Comparison of ENCODE assay signal across 11 mouse cellular contexts in the genomic region with DNA sequence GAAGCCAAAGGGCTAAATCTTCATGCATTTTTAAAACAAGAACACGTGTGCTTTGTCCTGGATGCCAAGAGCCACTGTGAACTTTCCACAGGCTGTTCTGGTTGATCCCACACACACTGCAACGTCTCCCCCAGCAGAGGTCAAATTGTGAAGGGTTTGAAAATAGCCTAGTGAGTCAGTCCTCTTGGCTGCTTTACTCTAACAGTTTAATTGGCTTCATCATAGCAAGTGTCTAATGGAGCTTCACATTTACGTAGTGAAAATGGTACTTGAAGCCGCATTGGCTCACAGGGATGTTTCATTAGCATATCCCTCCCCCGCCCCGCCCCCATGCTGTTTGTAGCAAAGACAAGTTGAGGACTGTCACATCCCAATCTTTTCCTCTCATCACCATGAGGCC. TPM values are rescaled to one million over a fixed set of nuclear protein-coding genes. Genes with fewer than 3 reads are reported as not detected.
DNase-seq lines count a peak whose midpoint lies in the region; ATAC-seq and TF ChIP-seq lines count a peak whose summit lies in the region.
"Had no signal": no experiment of that assay in that cellular context is flagged by ENCODE, and none has a peak within 500 bp of the region (broad histone marks: within the 10 kb centered on the region; RNA-seq: fewer than 3 reads in every experiment).

No protein-coding gene starts in this region.

- TF ChIP-seq CTCF in cortical plate, adult 2 months (IDR thresholded peaks at IDR 0.05; ENCODE audit: extremely low read depth, insufficient read depth, low read length): no peak
- no peak for TF ChIP-seq CTCF in stomach, postnatal 0 days (IDR thresholded peaks at IDR 0.05; ENCODE audit: low read depth)

- no peaks in the 10 kb centered on the region for H3K36me3 ChIP-seq in midbrain, embryonic 11.5 days (ENCODE audit: control insufficient read depth, insufficient read depth, low read length)
- H3K36me3 ChIP-seq in midbrain, embryonic 15.5 days (replicated peaks): no peaks in the 10 kb centered on the region
- H3K36me3 ChIP-seq in stomach, postnatal 0 days (ENCODE audit: control insufficient read depth, insufficient read depth, low read length): no peaks in the 10 kb centered on the region
- H3K36me3 ChIP-seq: liver, embryonic 13.5 days had no signal

- no peak overlapping the region for H3K4me2 ChIP-seq in midbrain, embryonic 11.5 days
- no peak overlapping the region for H3K4me2 ChIP-seq in midbrain, embryonic 15.5 days
- H3K4me2 ChIP-seq in stomach, postnatal 0 days (replicated peaks; ENCODE audit: low read depth): no peak overlapping the region
- H3K4me2 ChIP-seq: hindbrain, embryonic 14.5 days; liver, embryonic 13.5 days had no signal

- H3K4me1 ChIP-seq in midbrain, embryonic 11.5 days (ENCODE audit: control insufficient read depth, insufficient read depth, low read length): peaks cover 8% of the 10 kb centered on the region
- peaks cover 28% of the 10 kb centered on the region for H3K4me1 ChIP-seq in midbrain, embryonic 15.5 days
- no peaks in the 10 kb centered on the region; the same call in 1 of the 2 replicates for H3K4me1 ChIP-seq in cortical plate, adult 2 months (ENCODE audit: control insufficient read depth, insufficient read depth, low read length)
- no peaks in the 10 kb centered on the region for H3K4me1 ChIP-seq in stomach, postnatal 0 days (replicated peaks; ENCODE audit: control insufficient read depth, insufficient read depth)

- peaks cover 43% of the 10 kb centered on the region for H3K27me3 ChIP-seq in midbrain, embryonic 11.5 days (ENCODE audit: control insufficient read depth, insufficient read depth, low read length)
- peaks cover 48% of the 10 kb centered on the region for H3K27me3 ChIP-seq in midbrain, embryonic 15.5 days (replicated peaks)
- H3K27me3 ChIP-seq in stomach, postnatal 0 days (ENCODE audit: control insufficient read depth, insufficient read depth, low read length): no peaks in the 10 kb centered on the region

- intact Hi-C loops in gastrocnemius, postnatal 36 days (cut with DNase I): loop anchor here (10.0 kb wide), 1 partner anchor 329 kb away; no protein-coding TSS in a partner anchor

- ATAC-seq in midbrain, embryonic 11.5 days (ENCODE audit: low FRiP score): no peak
- ATAC-seq in midbrain, embryonic 15.5 days (replicated peaks): no peak
- no peak for ATAC-seq in stomach, postnatal 0 days (ENCODE audit: low FRiP score, low TSS enrichment)

- TF ChIP-seq EP300 in stomach, postnatal 0 days (optimal IDR thresholded peaks at IDR 0.05): no peak

- peak; percentile 47 for DNase-seq in gastrocnemius, adult 18-20 months (ENCODE audit: low spot score)
- DNase-seq in gastrocnemius, postnatal 36 days: no peak
- DNase-seq in midbrain, embryonic 11.5 days (ENCODE audit: low spot score, missing footprints): peak; percentile 89
- peak; percentile 38 for DNase-seq in stomach, postnatal 0 days (ENCODE audit: low spot score)
- no peak for DNase-seq in thymus, postnatal 0 days (ENCODE audit: low spot score)
- DNase-seq: gastrocnemius, postnatal 10 days; liver, embryonic 13.5 days had no signal

- no peak overlapping the region for H3K27ac ChIP-seq in midbrain, embryonic 11.5 days (ENCODE audit: low read depth, low read length)
- no peak overlapping the region for H3K27ac ChIP-seq in midbrain, embryonic 15.5 days
- no peak overlapping the region for H3K27ac ChIP-seq in cortical plate, adult 2 months (ENCODE audit: insufficient read depth, low read length)
- no peak overlapping the region for H3K27ac ChIP-seq in stomach, postnatal 0 days (replicated peaks)
- H3K27ac ChIP-seq: hindbrain, embryonic 14.5 days; liver, embryonic 13.5 days; macrophage had no signal

- no peaks in the 10 kb centered on the region for H3K9me3 ChIP-seq in midbrain, embryonic 11.5 days (ENCODE audit: control insufficient read depth, low read length)
- no peaks in the 10 kb centered on the region for H3K9me3 ChIP-seq in midbrain, embryonic 15.5 days
- H3K9me3 ChIP-seq in stomach, postnatal 0 days (ENCODE audit: control insufficient read depth, low read length): no peaks in the 10 kb centered on the region
- H3K9me3 ChIP-seq: liver, embryonic 13.5 days had no signal

- TF ChIP-seq POLR2A in cortical plate, adult 2 months (IDR thresholded peaks at IDR 0.05; ENCODE audit: extremely low read depth, insufficient read depth, low read length): no peak

- 36% methylated on average over 6 of the region's 6 CpGs for WGBS in midbrain, embryonic 11.5 days
- WGBS in midbrain, embryonic 15.5 days: 37% methylated on average over 6 of the region's 6 CpGs
- 37% methylated on average over 6 of the region's 6 CpGs for WGBS in stomach, postnatal 0 days

- no peak overlapping the region for H3K9ac ChIP-seq in midbrain, embryonic 11.5 days (ENCODE audit: low read length)
- H3K9ac ChIP-seq in midbrain, embryonic 15.5 days: no peak overlapping the region
- no peak overlapping the region for H3K9ac ChIP-seq in stomach, postnatal 0 days (ENCODE audit: low read length)
- H3K9ac ChIP-seq: hindbrain, embryonic 14.5 days; liver, embryonic 13.5 days had no signal

- H3K4me3 ChIP-seq in midbrain, embryonic 11.5 days (ENCODE audit: low read depth, low read length): no peak overlapping the region
- no peak overlapping the region for H3K4me3 ChIP-seq in midbrain, embryonic 15.5 days
- H3K4me3 ChIP-seq in cortical plate, adult 2 months (ENCODE audit: insufficient read depth, low read length): peak overlapping the region; percentile 94; the same call in 1 of the 2 replicates
- no peak overlapping the region for H3K4me3 ChIP-seq in stomach, postnatal 0 days (ENCODE audit: low read depth, low read length)
- H3K4me3 ChIP-seq: liver, embryonic 13.5 days had no signal

RNA-seq across cellular contexts. Expression of gene Npas2, which starts 2.6 kb away (rescaled TPM):
- 1 to 10 TPM; 1.8 to 3.2 TPM for total RNA-seq in gastrocnemius, adult 18-20 months (2021)
- under 1 TPM; 0.54 to 0.96 TPM for total RNA-seq in gastrocnemius, postnatal 36 days (2021)
- 0.05 and 0.10 TPM in 2 replicates for polyA plus RNA-seq in midbrain, embryonic 11.5 days (2014; fragmentation: Nextera tagmentation; extraction: Ambion mirVana)
- 0.56 and 0.65 TPM in 2 replicates for polyA plus RNA-seq in midbrain, embryonic 15.5 days (2015; fragmentation: Nextera tagmentation; extraction: Ambion mirVana)
- 21.9 and 22.9 TPM in 2 replicates for polyA plus RNA-seq in cortical plate, adult 2 months (2012; rRNA removed)
- polyA plus RNA-seq in stomach, postnatal 0 days (2015; fragmentation: Nextera tagmentation; extraction: Ambion mirVana): 1.7 and 2.3 TPM in 2 replicates
- polyA plus RNA-seq in thymus, postnatal 0 days (2015; fragmentation: Nextera tagmentation; extraction: Ambion mirVana): 1.3 and 1.5 TPM in 2 replicates

Comparison
In these comparisons a context has a peak if more than half of its experiments do, and no peak if none do; other contexts are left out.
1. DNase-seq: peak in gastrocnemius, adult 18-20 months (single experiment), midbrain, embryonic 11.5 days (single experiment) and stomach, postnatal 0 days (single experiment); none in gastrocnemius, postnatal 36 days (0 of 2) and thymus, postnatal 0 days (single experiment).